Mouse (Mus musculus) heart, embryonic 11.5 days (tissue): ENCODE results near the gene Sbsn. TPM values are rescaled to one million over a fixed set of nuclear protein-coding genes. Genes with fewer than 3 reads are reported as not detected.

Source experiments
- ATAC-seq: fragments of 200-750 bp; cut with Nextera tagmentation; replicated peaks from 2 replicates; pipeline ENCODE4 v1.8.0; 2017; ENCODE audit warnings: moderate library complexity; ENCODE audit not compliant: insufficient number of reproducible peaks, low FRiP score, low TSS enrichment
- H3K27ac ChIP-seq: fragments of 300-500 bp; sonication (generic); 2 replicates; pipeline ENCODE4 v1.5.1; 2014; ENCODE audit warnings: mild to moderate bottlenecking, low read depth, low read length
- H3K27me3 ChIP-seq: fragments of 300-500 bp; sonication (generic); 2 replicates; pipeline ENCODE4 v1.6.1; 2014; ENCODE audit warnings: mild to moderate bottlenecking, low read length, mixed read lengths; ENCODE audit not compliant: control insufficient read depth, insufficient read depth
- H3K36me3 ChIP-seq: fragments of 300-500 bp; sonication (generic); 2 replicates; pipeline ENCODE4 v1.6.1; 2014; ENCODE audit warnings: mild to moderate bottlenecking, low read length, moderate library complexity, mixed read lengths; ENCODE audit not compliant: control insufficient read depth, insufficient read depth
- H3K4me1 ChIP-seq: fragments of 300-500 bp; sonication (generic); 2 replicates; pipeline ENCODE4 v1.6.1; 2014; ENCODE audit warnings: low read length; ENCODE audit not compliant: control insufficient read depth, insufficient read depth
- H3K4me2 ChIP-seq: fragments of 300-500 bp; sonication (generic); 2 replicates; pipeline ENCODE4 v1.6.1; 2014; ENCODE audit warnings: mild to moderate bottlenecking, moderate library complexity
- H3K4me3 ChIP-seq: fragments of 300-500 bp; sonication (generic); 2 replicates; pipeline ENCODE4 v1.5.1; 2014; ENCODE audit warnings: low read depth, low read length
- H3K9ac ChIP-seq: fragments of 300-500 bp; sonication (generic); 2 replicates; pipeline ENCODE4 v1.6.1; 2014; ENCODE audit warnings: mild to moderate bottlenecking, low read depth, low read length, moderate library complexity
- H3K9me3 ChIP-seq: fragments of 300-500 bp; sonication (generic); replicated peaks from 2 replicates; pipeline ENCODE4 v1.6.1; 2016; ENCODE audit warnings: low read length; ENCODE audit not compliant: control insufficient read depth
- WGBS: fragments of 180-500 bp; shearing (Covaris S2); extraction: QIAGEN DNeasy Blood & Tissue Kit; methylation state at CpG from one replicate; pipeline ENCODE4 v1.1.7; 2014; ENCODE audit not compliant: insufficient replicate concordance; 5-methylcytosine and 5-hydroxymethylcytosine counted together
- polyA plus RNA-seq: library from polyadenylated mRNA; unstranded; fragments of >200 nt; fragmentation: Nextera tagmentation; extraction: Ambion mirVana; gene quantifications from 2 replicates; pipeline ENCODE4 v1.2.1, GENCODE M21; 2014

Sbsn gene
- polyA plus RNA-seq, 1 experiment from 2014 or later: 0.49 TPM

GRCm38 (mm10) chr7:30785721-30786546 lies 34.7 kb downstream of the Sbsn start:
- no peak overlapping the region for H3K9ac ChIP-seq
- H3K9me3 ChIP-seq: no peaks in the 10 kb centered on the region
- H3K27me3 ChIP-seq: peaks cover 4% of the 10 kb centered on the region; the same call in 1 of the 2 replicates
- ATAC-seq: no peak
- no peaks in the 10 kb centered on the region for H3K36me3 ChIP-seq
- H3K4me3 ChIP-seq: no peak overlapping the region
- no peak overlapping the region for H3K4me2 ChIP-seq
- H3K4me1 ChIP-seq: no peaks in the 10 kb centered on the region
- 77% methylated on average over 13 of the region's 13 CpGs for WGBS
- no peak overlapping the region for H3K27ac ChIP-seq

GRCm38 (mm10) chr7:30787377-30788022 lies 36.2 kb downstream of the Sbsn start, which contains the start of gene Krtdap:
Krtdap (plus strand) TSS chr7:30787896.
- peaks cover 6% of the 10 kb centered on the region for H3K27me3 ChIP-seq
- H3K9ac ChIP-seq: no peak within 1 kb of the TSS
- H3K9me3 ChIP-seq: no peaks in the 10 kb centered on the region
- no peak within 1 kb of the TSS for H3K4me2 ChIP-seq
- WGBS: 38% methylated on average over 15 of the region's 15 CpGs
- H3K36me3 ChIP-seq: no peaks in the 10 kb centered on the region
- H3K4me1 ChIP-seq: no peaks in the 10 kb centered on the region
- no peak for ATAC-seq
- no peak within 1 kb of the TSS for H3K27ac ChIP-seq
- no peak within 1 kb of the TSS for H3K4me3 ChIP-seq

- 69% methylated on average over 10 of the region's 10 CpGs for WGBS
- Histone ChIP-seq H3K9me3 (no peaks in the 10 kb centered on the region), H3K4me1 (no peaks in the 10 kb centered on the region), H3K27ac (no peak overlapping the region), H3K4me2 (no peak overlapping the region), H3K9ac (no peak overlapping the region), H3K27me3 (peaks cover 6% of the 10 kb centered on the region), H3K36me3 (no peaks in the 10 kb centered on the region), H3K4me3 (no peak overlapping the region)
- no peak for ATAC-seq
These were observed 38.9 kb downstream of the Sbsn start for GRCm38 (mm10) chr7:30790141-30790540.

- no peaks in the 10 kb centered on the region for H3K9me3 ChIP-seq
- no peak for ATAC-seq
- H3K27ac ChIP-seq: no peak overlapping the region
- H3K4me2 ChIP-seq: no peak overlapping the region
- 16% methylated on average over 9 of the region's 9 CpGs for WGBS
- peaks cover 6% of the 10 kb centered on the region for H3K27me3 ChIP-seq
- no peaks in the 10 kb centered on the region for H3K4me1 ChIP-seq
- no peak overlapping the region for H3K4me3 ChIP-seq
- H3K9ac ChIP-seq: no peak overlapping the region
- no peaks in the 10 kb centered on the region for H3K36me3 ChIP-seq
These were observed 40.6 kb downstream of the Sbsn start for GRCm38 (mm10) chr7:30791921-30792320.

GRCm38 (mm10) chr7:30794921-30795320 lies 43.6 kb downstream of the Sbsn start:
- Histone ChIP-seq H3K27ac (no peak overlapping the region), H3K4me2 (no peak overlapping the region), H3K27me3 (peaks cover 2% of the 10 kb centered on the region; the same call in 1 of the 2 replicates), H3K9me3 (no peaks in the 10 kb centered on the region), H3K4me1 (no peaks in the 10 kb centered on the region), H3K36me3 (no peaks in the 10 kb centered on the region), H3K4me3 (no peak overlapping the region), H3K9ac (no peak overlapping the region)
- no peak for ATAC-seq

- no peaks in the 10 kb centered on the region; the same call in 1 of the 2 replicates for H3K9me3 ChIP-seq
- WGBS: 84% methylated on average over 1 of the region's 1 CpGs
- no peak overlapping the region for H3K4me3 ChIP-seq
- H3K4me1 ChIP-seq: no peaks in the 10 kb centered on the region
- ATAC-seq: no peak
- no peak overlapping the region for H3K27ac ChIP-seq
- H3K9ac ChIP-seq: no peak overlapping the region
- H3K27me3 ChIP-seq: no peaks in the 10 kb centered on the region
- H3K36me3 ChIP-seq: no peaks in the 10 kb centered on the region
- no peak overlapping the region for H3K4me2 ChIP-seq
These were observed 45.5 kb downstream of the Sbsn start for GRCm38 (mm10) chr7:30796790-30797189.

GRCm38 (mm10) chr7:30800653-30801052 lies 49.4 kb downstream of the Sbsn start:
- H3K27ac ChIP-seq: no peak overlapping the region
- peaks cover 2% of the 10 kb centered on the region; the same call in 1 of the 2 replicates for H3K9me3 ChIP-seq
- no peak overlapping the region for H3K9ac ChIP-seq
- no peak for ATAC-seq
- H3K4me1 ChIP-seq: no peaks in the 10 kb centered on the region
- H3K4me3 ChIP-seq: no peak overlapping the region
- no peaks in the 10 kb centered on the region for H3K27me3 ChIP-seq
- no peak overlapping the region for H3K4me2 ChIP-seq
- no peaks in the 10 kb centered on the region for H3K36me3 ChIP-seq

- ATAC-seq: no peak
- no peaks in the 10 kb centered on the region for H3K36me3 ChIP-seq
These were observed 52.0 kb downstream of the Sbsn start for GRCm38 (mm10) chr7:30803256-30803655.

More at GRCm38 (mm10) chr7:30803256-30803655, 52.0 kb downstream of the Sbsn start:
- H3K27me3 ChIP-seq: no peaks in the 10 kb centered on the region
- 84% methylated on average over 3 of the region's 3 CpGs for WGBS
- no peaks in the 10 kb centered on the region for H3K4me1 ChIP-seq
- H3K27ac ChIP-seq: no peak overlapping the region
- H3K9me3 ChIP-seq: peaks cover 2% of the 10 kb centered on the region; the same call in 1 of the 2 replicates
- H3K9ac ChIP-seq: no peak overlapping the region
- H3K4me2 ChIP-seq: no peak overlapping the region
- no peak overlapping the region for H3K4me3 ChIP-seq
